Mouse (Mus musculus) urinary bladder, postnatal 10 days (tissue): ENCODE measurements at regions not wholly inside any gene's neighbourhood (a gene's known extent, or its start where the extent isn't known, plus 50 kb on each side); places are given as distances from the start of the nearest gene placed in this dataset.

Source experiments
- DNase-seq: peaks from one replicate; pipeline ENCODE4 v3.0.0; 2022; ENCODE audit warnings: low spot score

DNA sequence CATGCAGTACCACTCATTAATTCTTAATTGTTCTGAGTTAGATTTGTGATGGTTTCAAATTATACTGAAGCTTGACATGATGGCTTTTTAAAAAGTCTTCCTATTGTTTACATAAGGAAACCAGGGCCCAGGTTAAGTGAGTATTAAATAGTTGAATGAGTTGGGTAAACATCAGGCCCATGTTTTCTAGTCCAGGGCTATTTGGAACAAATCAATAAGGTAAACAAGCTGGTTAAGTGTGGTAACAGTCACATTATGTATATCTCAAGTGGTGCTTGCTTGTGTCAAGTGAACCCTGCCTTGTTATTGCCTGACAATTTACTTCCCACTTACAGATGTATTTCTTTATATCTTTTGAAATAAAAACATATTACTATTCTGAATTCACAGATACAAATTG is 144.7 kb upstream of the Ubash3b start:
- no peak for DNase-seq

DNA sequence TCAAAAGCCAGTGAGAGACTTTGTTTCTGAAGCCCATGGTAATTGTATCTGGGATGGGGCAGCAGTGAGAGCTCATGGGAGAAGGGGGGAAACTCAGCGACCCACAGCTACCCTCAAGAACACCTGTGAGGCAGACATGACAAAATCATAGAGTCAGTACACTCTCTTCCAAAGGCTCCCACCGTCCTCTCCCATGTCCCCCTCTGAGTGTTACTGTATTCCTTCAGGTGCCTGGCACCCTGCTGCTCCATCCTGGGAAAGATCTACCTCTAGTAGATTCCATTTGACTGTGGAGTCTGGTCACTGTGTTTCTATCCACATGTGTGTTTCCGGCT is 142.0 kb upstream of the Ubash3b start:
- no peak for DNase-seq

- no peak for DNase-seq
Observed at GRCm38 (mm10) chr9:41302809-41303493, 141.5 kb upstream of the Ubash3b start.

DNA sequence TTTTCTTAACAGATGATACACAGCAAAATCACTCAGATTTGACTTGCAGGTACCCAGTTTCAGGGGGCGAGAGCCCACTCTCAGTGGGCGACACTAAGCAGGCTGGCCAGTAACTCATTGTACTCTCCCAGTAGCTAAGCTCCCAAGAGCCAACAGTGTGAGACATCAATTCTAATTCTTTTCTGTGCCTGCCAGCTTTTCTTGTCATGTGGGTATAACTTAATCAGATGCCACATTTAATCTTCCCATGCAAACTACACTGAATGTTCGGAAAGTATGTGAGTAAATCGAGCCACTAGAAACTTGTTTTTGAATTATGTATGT is 124.6 kb upstream of the Ubash3b start:
- no peak for DNase-seq

DNA sequence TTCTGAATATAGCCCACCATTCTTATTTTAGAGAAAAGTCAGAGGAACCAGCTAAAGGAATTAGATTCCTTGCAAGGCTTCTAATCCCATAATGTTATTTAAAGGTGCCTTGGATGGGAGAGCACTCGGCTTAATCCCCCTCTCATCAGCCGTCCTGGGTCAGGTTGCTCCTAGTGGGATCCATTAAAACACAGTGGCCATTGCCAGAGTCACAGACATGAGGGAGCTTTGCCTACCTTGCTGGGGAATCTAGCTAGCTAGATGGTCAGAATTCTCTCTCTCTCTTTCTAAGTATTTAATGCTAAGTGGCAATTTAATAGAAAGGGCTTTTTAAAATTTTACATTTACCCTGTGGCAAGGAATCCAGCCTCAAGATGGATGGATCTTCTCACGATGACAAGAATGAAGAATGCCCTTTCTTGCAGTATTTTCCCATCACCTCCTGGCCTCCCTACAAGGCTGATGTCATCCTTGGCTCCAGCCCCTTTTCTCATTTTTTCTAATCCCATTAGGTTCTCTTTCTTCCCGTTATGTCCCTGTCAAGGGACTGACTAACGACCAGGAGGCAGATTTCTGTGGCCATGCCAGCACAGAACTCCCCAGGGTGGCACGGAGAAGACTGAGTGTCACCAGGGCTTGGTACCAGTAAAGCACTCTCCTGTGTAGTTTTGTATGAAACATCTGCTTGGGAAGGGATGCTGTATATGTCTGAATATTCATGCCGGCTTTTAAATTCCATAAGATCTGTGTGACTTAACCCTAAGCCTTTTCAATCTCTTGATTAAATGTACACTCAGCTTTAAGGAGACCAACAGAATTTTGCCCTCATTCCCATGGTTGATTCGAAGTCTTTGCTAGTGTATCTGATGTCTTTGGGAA is 124.0 kb upstream of the Ubash3b start:
- DNase-seq: no peak

GRCm38 (mm10) chr9:41277726-41278125 is 116.2 kb upstream of the Ubash3b start:
- DNase-seq: no peak

DNA sequence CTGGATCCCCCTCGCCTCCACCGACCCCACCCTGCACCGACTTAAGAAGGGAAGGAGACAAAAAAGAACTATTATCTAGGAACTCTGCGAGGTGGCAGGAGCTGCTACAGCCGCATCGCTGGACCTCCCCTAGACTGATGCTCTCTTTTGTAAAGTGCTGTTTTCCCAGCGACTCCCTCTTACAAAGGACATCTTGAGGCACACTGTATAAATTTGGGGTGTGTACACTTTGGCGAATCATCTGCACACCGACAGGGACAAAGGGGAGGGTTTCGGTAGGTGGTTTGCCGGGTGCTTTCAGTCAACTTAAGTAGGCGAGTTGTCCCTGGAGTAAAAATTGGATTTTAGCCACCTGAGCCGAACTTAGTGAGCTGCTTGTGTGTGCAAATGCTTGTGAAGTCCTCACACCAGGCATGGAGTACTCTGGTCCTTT is 112.4 kb upstream of the Ubash3b start:
- no peak for DNase-seq

DNA sequence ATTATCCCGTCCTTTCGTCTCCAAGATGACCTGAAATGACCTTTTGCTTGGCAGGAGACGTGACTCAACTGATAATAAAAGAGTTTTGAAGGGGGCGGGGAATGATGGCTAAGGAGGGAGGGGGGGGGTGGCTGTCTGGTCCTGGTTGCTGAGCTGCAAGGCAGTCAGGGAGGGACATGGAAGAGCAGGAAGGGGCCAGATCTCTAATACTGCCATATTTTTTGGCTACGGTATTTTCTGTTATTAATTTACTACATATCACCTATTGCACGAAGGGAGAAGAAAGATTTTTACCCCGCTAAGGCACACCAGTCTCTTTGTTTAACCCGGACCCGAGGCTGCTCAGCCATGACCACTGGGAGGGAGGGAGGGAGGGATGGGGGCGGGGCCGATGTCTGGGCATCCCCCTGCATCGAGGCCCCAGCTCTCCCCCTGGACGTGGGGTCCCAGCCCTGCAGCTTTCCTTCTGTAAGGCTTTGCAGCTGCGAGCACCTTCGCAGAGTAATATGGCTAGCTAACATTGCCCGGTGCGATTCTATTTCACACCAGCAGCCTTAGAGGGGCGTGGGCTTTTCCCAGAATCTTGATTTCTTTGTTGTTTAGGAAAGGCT is 111.8 kb upstream of the Ubash3b start:
- DNase-seq: no peak

- DNase-seq: no peak
Observed at GRCm38 (mm10) chr9:41272596-41272995, 111.1 kb upstream of the Ubash3b start.

DNA sequence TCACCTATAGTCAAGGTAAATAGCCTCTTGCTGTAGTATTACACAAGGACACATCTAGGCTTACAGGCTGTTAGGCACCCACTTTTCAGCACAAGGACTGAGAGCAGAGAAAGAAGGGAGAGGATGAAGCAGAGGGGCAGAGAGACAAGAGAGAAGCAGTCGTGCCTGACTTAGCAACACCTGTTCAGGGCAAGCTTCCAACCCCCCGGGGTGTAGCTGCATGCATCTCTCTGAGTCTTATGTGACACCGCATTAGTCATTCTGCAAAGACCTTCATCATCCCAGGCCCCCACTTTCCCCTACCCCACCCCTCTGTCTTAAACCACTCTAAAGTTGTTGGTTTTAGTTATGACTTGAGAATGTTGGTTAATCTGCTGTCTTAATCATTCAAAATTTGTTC is 106.6 kb upstream of the Ubash3b start:
- DNase-seq: no peak

DNA sequence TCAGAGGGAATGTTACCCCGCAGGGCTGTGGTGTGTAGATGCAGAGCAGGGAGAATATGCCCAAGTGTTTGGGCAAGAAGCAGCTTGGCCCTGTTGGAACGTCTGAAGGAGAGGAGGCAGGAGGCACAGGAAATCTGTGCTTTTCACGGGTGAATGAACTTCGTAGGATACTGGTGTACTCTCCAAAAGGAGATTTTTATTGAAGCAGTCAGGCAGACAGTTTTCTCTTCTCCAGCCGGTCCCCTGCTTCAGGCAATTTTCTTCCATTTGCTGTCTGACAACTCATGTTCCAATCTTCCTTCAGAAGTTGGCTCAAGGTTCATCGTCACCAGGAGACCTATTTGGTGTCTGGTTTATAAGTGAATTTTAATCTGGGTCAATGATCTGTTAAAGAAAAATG is 103.0 kb upstream of the Ubash3b start:
- DNase-seq: no peak

- DNase-seq: no peak
Observed at GRCm38 (mm10) chr9:41257244-41257643, 95.7 kb upstream of the Ubash3b start.

DNA sequence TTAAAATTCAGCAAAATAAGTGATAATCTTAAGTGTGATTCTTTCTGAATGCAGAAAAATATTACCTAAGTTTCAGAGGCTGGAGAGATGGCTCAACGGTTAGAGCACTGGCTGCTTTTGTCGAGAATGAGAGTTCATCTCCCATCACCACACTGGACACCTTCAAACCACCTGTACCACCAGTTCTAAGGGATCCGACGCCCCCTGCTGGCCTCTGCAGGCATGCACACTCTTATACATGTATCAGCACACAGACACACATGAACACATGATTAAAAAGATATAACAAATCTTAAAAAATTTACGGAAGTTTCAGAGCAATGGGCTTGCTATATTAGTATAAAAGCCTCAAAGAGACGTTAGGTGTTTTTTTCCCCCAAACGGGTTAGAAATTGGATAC is 80.9 kb upstream of the Ubash3b start:
- DNase-seq: no peak

- no peak for DNase-seq
Observed at GRCm38 (mm10) chr9:41239097-41239451, 77.6 kb upstream of the Ubash3b start.

GRCm38 (mm10) chr9:41238395-41239096 is 77.0 kb upstream of the Ubash3b start:
- DNase-seq: no peak

DNA sequence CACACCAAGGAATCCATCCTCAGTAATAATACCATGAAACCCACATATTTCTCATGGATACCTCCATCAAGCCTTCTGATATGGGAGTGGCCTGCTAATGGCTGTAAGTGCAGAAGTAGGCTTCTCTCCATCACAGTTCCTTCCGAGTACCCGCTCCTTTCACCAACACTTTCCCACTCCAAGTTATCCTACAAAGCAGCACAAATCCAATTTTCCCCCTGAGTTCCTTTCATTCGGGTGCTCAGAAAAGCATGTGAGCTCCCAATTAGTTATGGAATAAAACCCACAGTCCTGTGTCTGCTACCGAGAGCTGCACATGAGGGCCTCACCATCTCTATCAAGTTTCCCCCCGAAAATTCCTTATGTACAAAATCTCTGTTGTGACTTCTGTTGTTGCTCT is 75.8 kb upstream of the Ubash3b start:
- no peak for DNase-seq

GRCm38 (mm10) chr9:41229225-41229582 is 67.7 kb upstream of the Ubash3b start:
- DNase-seq: no peak

DNA sequence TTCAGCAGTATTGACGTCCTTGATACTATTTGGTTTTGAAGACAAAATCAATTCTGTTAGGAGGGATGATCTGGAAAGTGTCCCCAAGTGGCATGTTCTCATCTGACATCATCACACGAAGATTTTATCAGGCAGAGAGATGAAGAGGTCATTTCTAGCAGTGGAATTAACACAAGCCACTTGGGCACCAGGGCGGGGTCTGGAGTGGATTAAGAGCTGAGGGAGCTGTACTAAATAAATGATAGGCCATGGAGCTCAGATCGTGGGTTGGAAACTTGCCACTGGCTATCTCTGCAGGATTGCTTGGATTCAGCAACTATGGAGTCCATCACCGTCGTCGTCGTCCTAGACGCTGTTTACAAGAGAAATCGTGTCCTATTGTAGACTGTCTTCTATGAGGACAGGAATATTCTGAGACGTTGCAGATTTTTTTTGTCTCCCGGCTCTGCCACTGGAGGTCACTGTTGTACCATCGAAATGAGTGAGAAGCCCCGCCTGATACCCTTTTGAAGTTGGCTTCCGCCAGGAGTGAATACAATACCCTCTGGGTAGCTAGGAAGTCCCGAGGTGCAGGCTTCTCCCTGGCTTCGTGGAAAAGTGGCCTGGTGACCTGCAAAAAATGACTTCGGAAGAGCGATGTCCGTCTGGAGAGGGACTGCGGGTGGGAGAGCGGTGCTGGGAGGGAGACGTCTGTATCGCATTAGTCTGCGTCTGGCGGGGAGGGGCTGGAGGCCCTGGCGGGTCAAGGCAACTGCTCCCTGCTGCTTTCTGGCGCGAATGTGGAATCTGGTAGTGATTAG is 67.1 kb upstream of the Ubash3b start:
- peak; percentile 50 for DNase-seq

GRCm38 (mm10) chr9:41223406-41223805 is 61.9 kb upstream of the Ubash3b start:
- DNase-seq: no peak

GRCm38 (mm10) chr9:41222346-41223015 is 61.0 kb upstream of the Ubash3b start:
- no peak for DNase-seq

DNA sequence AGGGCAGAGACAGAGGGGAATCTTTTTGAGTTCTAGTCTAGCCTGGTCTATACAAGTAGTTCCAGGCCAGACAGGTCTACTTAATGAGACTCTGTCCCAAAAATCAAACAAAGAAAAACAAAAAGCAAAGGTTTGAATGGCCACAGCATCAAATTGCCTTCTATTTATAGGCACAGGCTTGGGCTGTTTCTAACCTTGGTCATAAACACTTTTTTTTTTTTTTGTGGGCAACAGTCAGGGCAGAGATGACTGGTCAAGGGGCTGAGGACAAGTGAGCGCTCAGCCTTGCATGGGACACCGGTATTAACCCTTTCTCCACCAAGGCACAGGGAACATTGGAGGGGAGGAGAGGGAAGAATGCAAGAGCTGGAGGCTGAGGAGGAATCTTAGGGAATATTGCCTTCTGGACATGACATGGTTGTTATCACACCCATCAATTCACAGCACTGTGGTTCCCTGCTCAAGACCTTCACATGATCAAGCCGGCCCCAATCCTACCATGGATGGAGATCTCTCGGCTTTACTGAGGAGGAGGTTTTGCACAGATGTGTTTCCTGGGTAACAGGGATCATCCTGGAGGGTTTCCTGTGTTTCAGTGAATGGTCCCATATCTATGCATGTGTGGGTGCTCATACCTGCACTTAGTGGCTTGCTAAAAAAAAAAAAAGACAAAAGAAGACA is 59.8 kb upstream of the Ubash3b start:
- DNase-seq: no peak
